Mouse (Mus musculus) gastrocnemius, adult 18-20 months (tissue): ENCODE data around the gene Stard8. TPM values are rescaled to one million over a fixed set of nuclear protein-coding genes. Genes with fewer than 3 reads are reported as not detected.

Experiments used
- total RNA-seq, 2 experiments: library from RNA; stranded (reverse); gene quantifications; 2 replicates each; pipeline ENCODE4 v1.2.3; 2021

Stard8 gene
- total RNA-seq, 2 experiments from 2014 or later: 11.1 to 12.2 TPM

Other genes with a start within 250 kb of the Stard8 start
- gene Ophn1, start 112.2 kb upstream of the Stard8 start, total RNA-seq: 1 to 10 TPM; 4.1 to 4.6 TPM
- gene Yipf6, start 66.9 kb upstream of the Stard8 start, total RNA-seq: 10 to 100 TPM; 10.6 to 11.1 TPM
- 1 to 10 TPM; 5.4 to 6.6 TPM for gene Efnb1, start 132.9 kb downstream of the Stard8 start, total RNA-seq